Mouse (Mus musculus) MEL (cell line): ENCODE measurements around the gene Skida1. TPM values are rescaled to one million over a fixed set of nuclear protein-coding genes. Genes with fewer than 3 reads are reported as not detected.

Source experiments
- DNase-seq: peaks from one replicate; pipeline ENCODE4 v3.0.0; 2011; ENCODE audit warnings: low read depth, low spot score
- H3K27ac ChIP-seq: 2 replicates; pipeline ENCODE4 v1.5.1; 2012; ENCODE audit warnings: low read depth, mild to moderate bottlenecking, control low read depth, low read length, moderate library complexity; ENCODE audit not compliant: control insufficient read depth
- H3K27me3 ChIP-seq, 2 experiments: fragments of 150-350 bp in 1 of 2; sonication (generic) in 1 of 2; 2 replicates each; pipeline ENCODE4 v1.6.1; 2012; ENCODE audit warnings: low read length in 2 of 2, mild to moderate bottlenecking in 2 of 2, improper control_type of control experiment in 1 of 2, moderate library complexity in 1 of 2; ENCODE audit not compliant: insufficient read depth in 2 of 2, control insufficient read depth in 1 of 2
- H3K36me3 ChIP-seq, 2 experiments: 2 replicates each; pipeline ENCODE4 v1.6.1; 2012 to 2014; ENCODE audit warnings: low read length in 2 of 2, improper control_type of control experiment in 1 of 2, inconsistent platforms in 1 of 2, mild to moderate bottlenecking in 1 of 2; ENCODE audit not compliant: insufficient read depth in 2 of 2, control insufficient read depth in 1 of 2
- H3K4me1 ChIP-seq, 2 experiments: fragments of 150-350 bp in 1 of 2; sonication (generic) in 1 of 2; 2 replicates each; pipeline ENCODE4 v1.6.1; 2012; ENCODE audit warnings: low read length in 2 of 2, improper control_type of control experiment in 1 of 2, mild to moderate bottlenecking in 1 of 2; ENCODE audit not compliant: insufficient read depth in 2 of 2, control insufficient read depth in 1 of 2
- H3K4me3 ChIP-seq, 2 experiments: fragments of 150-350 bp in 1 of 2; sonication (generic) in 1 of 2; 2 replicates each; pipeline ENCODE4 v1.5.1; 2012; ENCODE audit warnings: low read depth in 2 of 2, low read length in 2 of 2, mild to moderate bottlenecking in 2 of 2, moderate library complexity in 2 of 2, control low read depth in 1 of 2, improper control_type of control experiment in 1 of 2; ENCODE audit not compliant: control insufficient read depth in 1 of 2, insufficient read depth in 1 of 2
- H3K79me2 ChIP-seq: 2 replicates; pipeline ENCODE4 v1.6.1; 2012; ENCODE audit warnings: mild to moderate bottlenecking, low read length, moderate library complexity; ENCODE audit not compliant: control insufficient read depth, poor library complexity, insufficient read depth
- H3K9ac ChIP-seq: 2 replicates; pipeline ENCODE4 v1.6.1; 2012; ENCODE audit warnings: low read depth, mild to moderate bottlenecking, control low read depth, low read length, moderate library complexity; ENCODE audit not compliant: control insufficient read depth, poor library complexity, severe bottlenecking
- H3K9me3 ChIP-seq: fragments of 150-350 bp; sonication (generic); replicated peaks from 2 replicates; pipeline ENCODE4 v1.6.1; 2012; ENCODE audit warnings: mild to moderate bottlenecking, low read length, improper control_type of control experiment, moderate library complexity; ENCODE audit not compliant: insufficient read depth
- BHLHE40 ChIP-seq: IDR thresholded peaks from 2 replicates; pipeline ENCODE4 v1.6.1; 2012; ENCODE audit warnings: low read depth, mild to moderate bottlenecking, inconsistent platforms, low read length, improper control_type of control experiment, borderline replicate concordance
- CHD2 ChIP-seq: IDR thresholded peaks from 2 replicates; pipeline ENCODE4 v1.6.1; 2011; ENCODE audit warnings: low read length, improper control_type of control experiment
- ELF1 ChIP-seq: IDR thresholded peaks from 2 replicates; pipeline ENCODE4 v1.6.1; 2014; ENCODE audit warnings: low read depth, mild to moderate bottlenecking, inconsistent platforms, low read length, improper control_type of control experiment, moderate library complexity
- EP300 ChIP-seq, 2 experiments: IDR thresholded peaks; 2 replicates each; pipeline ENCODE4 v1.6.1; 2011; ENCODE audit warnings: improper control_type of control experiment in 2 of 2, low read length in 2 of 2, low read depth in 1 of 2, mild to moderate bottlenecking in 1 of 2
- ETS1 ChIP-seq: IDR thresholded peaks from 2 replicates; pipeline ENCODE4 v1.6.1; 2012; ENCODE audit warnings: low read depth, mild to moderate bottlenecking, inconsistent platforms, low read length, improper control_type of control experiment, moderate library complexity
- GABPA ChIP-seq: IDR thresholded peaks from 2 replicates; pipeline ENCODE4 v1.6.1; 2012; ENCODE audit warnings: low read depth, mild to moderate bottlenecking, inconsistent platforms, low read length, improper control_type of control experiment, moderate library complexity
- KAT2A ChIP-seq: conservative IDR thresholded peaks from 2 replicates; pipeline ENCODE4 v1.6.1; 2012; ENCODE audit warnings: low read depth, low read length, improper control_type of control experiment, inconsistent platforms
- MAFK ChIP-seq: IDR thresholded peaks from 2 replicates; pipeline ENCODE4 v1.6.1; 2011; ENCODE audit warnings: low read depth, mild to moderate bottlenecking, low read length, improper control_type of control experiment, borderline replicate concordance
- MAX ChIP-seq: IDR thresholded peaks from 2 replicates; pipeline ENCODE4 v1.6.1; 2011; ENCODE audit warnings: low read length, improper control_type of control experiment
- MAZ ChIP-seq: IDR thresholded peaks from 2 replicates; pipeline ENCODE4 v1.6.1; 2012; ENCODE audit warnings: low read depth, mild to moderate bottlenecking, inconsistent platforms, low read length, improper control_type of control experiment
- MEF2A ChIP-seq: IDR thresholded peaks from 2 replicates; pipeline ENCODE4 v1.6.1; 2014; ENCODE audit warnings: low read depth, mild to moderate bottlenecking, inconsistent platforms, low read length, improper control_type of control experiment; ENCODE audit not compliant: poor library complexity, insufficient replicate concordance, severe bottlenecking; ENCODE audit errors: extremely low read depth
- MYB ChIP-seq: IDR thresholded peaks from 2 replicates; pipeline ENCODE4 v1.6.1; 2011; ENCODE audit warnings: mild to moderate bottlenecking, low read depth, low read length, improper control_type of control experiment
- MYC ChIP-seq: IDR thresholded peaks from 2 replicates; pipeline ENCODE4 v1.6.1; 2011; ENCODE audit warnings: low read depth, mild to moderate bottlenecking, low read length, improper control_type of control experiment, moderate library complexity
- NELFE ChIP-seq: IDR thresholded peaks from 2 replicates; pipeline ENCODE4 v1.6.1; 2011; ENCODE audit warnings: low read depth, low read length, improper control_type of control experiment
- POLR2A ChIP-seq, 2 experiments: IDR thresholded peaks; 2 replicates each; pipeline ENCODE4 v1.6.1; 2011 to 2012; ENCODE audit warnings: low read length in 2 of 2, mild to moderate bottlenecking in 2 of 2, control low read depth in 1 of 2, improper control_type of control experiment in 1 of 2, low read depth in 1 of 2, moderate library complexity in 1 of 2; ENCODE audit not compliant: control insufficient read depth in 1 of 2, insufficient read depth in 1 of 2, poor library complexity in 1 of 2
- POLR2AphosphoS2 ChIP-seq: IDR thresholded peaks from 2 replicates; pipeline ENCODE4 v1.6.1; 2011; ENCODE audit warnings: low read length, improper control_type of control experiment
- RAD21 ChIP-seq: IDR thresholded peaks from 2 replicates; pipeline ENCODE4 v1.6.1; 2011; ENCODE audit warnings: mild to moderate bottlenecking, low read depth, low read length, improper control_type of control experiment
- SMC3 ChIP-seq: IDR thresholded peaks from 2 replicates; pipeline ENCODE4 v1.6.1; 2011; ENCODE audit warnings: low read depth, low read length, improper control_type of control experiment
- USF2 ChIP-seq, 2 experiments: IDR thresholded peaks; 2 replicates each; pipeline ENCODE4 v1.6.1; 2011 to 2012; ENCODE audit warnings: improper control_type of control experiment in 2 of 2, low read length in 2 of 2, borderline replicate concordance in 1 of 2, inconsistent platforms in 1 of 2, low read depth in 1 of 2, mild to moderate bottlenecking in 1 of 2; ENCODE audit not compliant: insufficient read depth in 1 of 2
- ZC3H11A ChIP-seq: IDR thresholded peaks from 2 replicates; pipeline ENCODE4 v1.6.1; 2012; ENCODE audit warnings: low read depth, mild to moderate bottlenecking, inconsistent platforms, low read length, improper control_type of control experiment
- ZKSCAN1 ChIP-seq: IDR thresholded peaks from 2 replicates; pipeline ENCODE4 v1.6.1; 2012; ENCODE audit warnings: low read depth, mild to moderate bottlenecking, inconsistent platforms, low read length, improper control_type of control experiment, moderate library complexity
- ZNF384 ChIP-seq: IDR thresholded peaks from 2 replicates; pipeline ENCODE4 v1.6.1; 2012; ENCODE audit warnings: low read depth, mild to moderate bottlenecking, inconsistent platforms, low read length, improper control_type of control experiment
- polyA plus RNA-seq, 2 experiments: library from polyadenylated mRNA; stranded (reverse) in 1 of 2; unstranded in 1 of 2; fragments of >175 nt in 1 of 2; fragments of >200 nt in 1 of 2; gene quantifications; 2 replicates each; pipeline versions ENCODE4 v1.2.1 to v1.2.4; 2012; ENCODE audit warnings: low replicate concordance in 2 of 2, low read depth in 1 of 2; ENCODE audit not compliant: insufficient read length in 2 of 2, insufficient read depth in 1 of 2, missing spikeins in 1 of 2
- total RNA-seq: library from RNA; depleted of rRNA; stranded (reverse); fragments of 300-350 nt; gene quantifications from 2 replicates; pipeline ENCODE4 v1.2.3, GENCODE M21; 2012

Gene Skida1
- total and polyA plus RNA-seq, 3 experiments = 0.12 to 0.88 TPM; not detected in 1

GRCm38 (mm10) chr2:18066436-18066835 is 17.6 kb upstream of the Skida1 start:
- Histone ChIP-seq H3K4me3 (peak overlapping the region; percentile 33 to 85; a peak in 3 of 4 replicates), H3K27me3 (no peaks in the 10 kb centered on the region), H3K79me2 (peaks cover 44% of the 10 kb centered on the region), H3K9me3 (no peaks in the 10 kb centered on the region), H3K9ac (peak overlapping the region; percentile 93), H3K36me3 (peaks cover 21 to 32% of the 10 kb centered on the region in 2 experiments), H3K27ac (no peak overlapping the region), H3K4me1 (peaks cover 8 to 10% of the 10 kb centered on the region in 2 experiments)
- no peak for TF ChIP-seq ZC3H11A
- no peak for TF ChIP-seq POLR2A (IDR thresholded peaks at IDR 0.05; ENCODE audit: control insufficient read depth in 1 of 2, insufficient read depth in 1 of 2, low read depth in 1 of 2, low read length in 2 of 2, poor library complexity in 1 of 2)
- no peak for TF ChIP-seq ETS1
- TF ChIP-seq MAZ = no peak
- TF ChIP-seq CHD2 = no peak
- TF ChIP-seq ZNF384 = no peak
- TF ChIP-seq ELF1 = no peak
- no peak for TF ChIP-seq MAFK
- no peak for TF ChIP-seq MEF2A
- no peak for TF ChIP-seq POLR2AphosphoS2
- DNase-seq = peak; percentile 22

DNA sequence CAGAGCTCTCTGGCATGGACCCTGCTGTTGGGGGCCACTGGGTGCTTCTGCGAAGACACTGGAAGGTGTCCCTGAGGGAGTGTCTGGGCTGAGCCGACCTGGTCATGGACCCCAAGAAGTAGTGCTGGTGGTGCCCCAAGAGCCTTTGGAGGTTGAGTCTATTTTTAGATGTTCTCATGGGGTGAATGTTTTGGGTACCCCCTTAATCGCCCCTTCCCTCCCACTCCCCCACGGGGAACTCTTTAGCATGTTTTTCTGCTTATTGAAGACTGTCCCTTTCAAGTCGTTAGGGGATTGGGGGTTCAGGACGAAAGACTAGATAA is 16.8 kb upstream of the Skida1 start:
- Histone ChIP-seq H3K27ac (peak overlapping the region; percentile 79), H3K79me2 (peaks cover 43% of the 10 kb centered on the region)
- TF ChIP-seq EP300 (IDR thresholded peaks at IDR 0.05; ENCODE audit: low read depth in 1 of 2, low read length in 2 of 2) = 0 out of 4 replicates have a peak, but pooled peaks of 1 of the 2 experiments have one; percentile 19
- no peak for TF ChIP-seq SMC3
- TF ChIP-seq, all 39 proteins: peak for 1
- Histone ChIP-seq H3K9ac (peak overlapping the region; percentile 93), H3K27me3 (no peaks in the 10 kb centered on the region), H3K9me3 (no peaks in the 10 kb centered on the region), H3K4me1 (peaks cover 8 to 10% of the 10 kb centered on the region in 2 experiments), H3K4me3 (peak overlapping the region; percentile 85 to 87), H3K36me3 (peaks cover 15 to 33% of the 10 kb centered on the region in 2 experiments)
- no peak for DNase-seq

DNA sequence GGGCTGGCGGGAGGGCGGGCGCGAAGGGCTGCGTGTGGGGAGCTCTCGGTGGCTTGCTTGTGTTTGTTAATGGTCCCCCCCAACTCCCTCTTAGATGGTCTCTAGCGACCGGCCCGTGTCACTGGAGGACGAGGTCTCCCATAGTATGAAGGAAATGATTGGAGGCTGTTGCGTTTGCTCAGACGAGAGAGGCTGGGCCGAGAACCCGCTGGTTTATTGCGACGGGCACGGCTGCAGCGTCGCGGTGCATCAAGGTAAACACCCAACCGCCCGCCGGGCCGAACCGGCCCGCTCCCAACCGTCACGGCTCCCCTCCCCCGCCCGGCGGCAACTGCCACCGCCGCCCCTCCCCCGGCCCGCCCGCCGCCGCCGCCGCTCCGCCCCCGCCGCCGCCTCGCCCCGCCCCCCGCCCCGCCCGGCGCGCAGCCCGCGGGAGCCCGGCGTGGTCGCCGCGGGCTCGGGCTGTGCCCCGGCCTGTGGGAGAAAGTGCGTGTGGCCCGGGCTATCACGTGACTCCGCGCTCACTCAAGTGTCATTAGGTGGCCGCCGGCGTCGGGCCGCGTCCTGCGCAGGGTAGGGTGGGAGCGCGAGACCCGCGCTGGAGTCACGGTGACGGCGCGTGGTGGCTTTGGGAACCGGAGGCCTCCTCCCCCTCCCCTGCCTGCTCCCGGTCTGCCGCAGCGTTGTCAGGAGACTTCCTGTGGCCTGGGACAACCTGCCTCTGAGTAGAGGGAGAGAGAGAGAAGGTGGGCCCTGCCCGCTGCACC is 16.3 kb upstream of the Skida1 start:
- H3K36me3 ChIP-seq = peaks cover 14 to 33% of the 10 kb centered on the region in 2 experiments
- H3K4me1 ChIP-seq = peaks cover 8 to 10% of the 10 kb centered on the region in 2 experiments
- peak overlapping the region; percentile 97 for H3K9ac ChIP-seq
- no peaks in the 10 kb centered on the region for H3K9me3 ChIP-seq
- peak overlapping the region; percentile 85 to 88 for H3K4me3 ChIP-seq
- no peaks in the 10 kb centered on the region for H3K27me3 ChIP-seq
- H3K79me2 ChIP-seq = peaks cover 42% of the 10 kb centered on the region
- H3K27ac ChIP-seq = peak overlapping the region; percentile 100
- DNase-seq = peak; percentile 75
- TF ChIP-seq KAT2A = no peak
- TF ChIP-seq ELF1 = no peak
- TF ChIP-seq MAFK = no peak
- no peak for TF ChIP-seq ETS1
- TF ChIP-seq ZNF384 = no peak
- TF ChIP-seq MAZ = no peak
- TF ChIP-seq CHD2 = 0 out of 2 replicates have a peak, but pooled peaks have one; percentile 18
- no peak for TF ChIP-seq ZKSCAN1
- peak; percentile 90 for TF ChIP-seq MYB
- peak; percentile 53 to 82 for TF ChIP-seq POLR2A (IDR thresholded peaks at IDR 0.05; ENCODE audit: control insufficient read depth in 1 of 2, insufficient read depth in 1 of 2, low read depth in 1 of 2, low read length in 2 of 2, poor library complexity in 1 of 2)
- TF ChIP-seq MAX = peak; percentile 53; the same call in 1 of the 2 replicates
- peak in 1 of 2 experiments; percentile 46; a peak in 1 of 4 replicates for TF ChIP-seq EP300 (IDR thresholded peaks at IDR 0.05; ENCODE audit: low read depth in 1 of 2, low read length in 2 of 2)
- TF ChIP-seq RAD21 = no peak
- peak; percentile 37 for TF ChIP-seq BHLHE40
- no peak for TF ChIP-seq GABPA
- TF ChIP-seq MYC = no peak
- no peak for TF ChIP-seq MEF2A
- TF ChIP-seq NELFE = peak; percentile 50
- peak in 1 of 2 experiments; percentile 7; a peak in 1 of 4 replicates for TF ChIP-seq USF2 (IDR thresholded peaks at IDR 0.05; ENCODE audit: borderline replicate concordance in 1 of 2, insufficient read depth in 1 of 2, low read depth in 1 of 2, low read length in 2 of 2)
